Mouse (Mus musculus): Measurements from ENCODE around the gene Thsd1.
A peak's percentile ranks its signal among the peaks of the same experiment; 100 is the strongest.
"Not testable (repeated sequence)": the region's sequence is repeated elsewhere in the genome, so short reads cannot be mapped to it uniquely, and the experiment has no call there.

Gene Thsd1

GRCm38 (mm10) chr8:22265194-22265593 is 38.1 kb downstream of the Thsd1 start:
- no peak for DNase-seq

GRCm38 (mm10) chr8:22266809-22267208 is 39.7 kb downstream of the Thsd1 start:
- DNase-seq: no peak

DNA sequence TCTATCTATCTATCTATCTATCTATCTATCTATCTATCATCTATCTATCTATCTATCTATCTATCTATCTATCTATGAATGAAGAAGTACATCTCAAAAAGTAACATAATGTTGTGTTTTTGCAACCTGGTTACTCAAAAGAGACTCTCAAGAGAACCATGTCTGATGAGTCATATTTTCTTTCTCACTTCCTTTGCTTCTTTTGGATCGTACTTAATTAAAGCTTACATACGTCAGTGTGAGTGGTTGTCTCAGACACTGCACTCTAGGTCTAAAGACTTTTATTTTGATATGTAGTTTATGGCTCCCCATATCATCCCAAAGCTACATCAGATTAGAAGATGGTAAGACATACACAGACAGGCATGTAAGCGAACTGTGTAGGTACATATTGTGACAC is 46.0 kb downstream of the Thsd1 start:
- DNase-seq: no peak

DNA sequence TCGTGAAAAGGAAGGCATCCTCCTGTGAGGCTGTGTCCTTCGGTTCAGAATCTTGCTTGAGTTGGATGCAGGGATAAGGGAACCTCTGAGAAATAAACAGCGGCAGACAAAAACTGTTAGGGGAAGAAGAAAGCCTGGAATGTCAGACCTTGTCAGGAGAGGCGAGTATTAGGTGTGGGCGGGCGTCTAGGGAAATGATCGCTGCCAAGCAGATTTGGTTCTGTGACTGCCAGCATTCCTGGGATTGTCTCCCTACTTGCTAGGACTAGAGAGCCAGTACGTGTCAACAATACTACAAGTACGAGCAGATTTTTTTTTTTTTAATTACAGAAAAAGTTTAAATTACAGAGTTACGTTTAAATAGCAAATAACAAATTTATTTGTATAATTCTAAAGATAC is 47.5 kb downstream of the Thsd1 start:
- no peak for DNase-seq

DNA sequence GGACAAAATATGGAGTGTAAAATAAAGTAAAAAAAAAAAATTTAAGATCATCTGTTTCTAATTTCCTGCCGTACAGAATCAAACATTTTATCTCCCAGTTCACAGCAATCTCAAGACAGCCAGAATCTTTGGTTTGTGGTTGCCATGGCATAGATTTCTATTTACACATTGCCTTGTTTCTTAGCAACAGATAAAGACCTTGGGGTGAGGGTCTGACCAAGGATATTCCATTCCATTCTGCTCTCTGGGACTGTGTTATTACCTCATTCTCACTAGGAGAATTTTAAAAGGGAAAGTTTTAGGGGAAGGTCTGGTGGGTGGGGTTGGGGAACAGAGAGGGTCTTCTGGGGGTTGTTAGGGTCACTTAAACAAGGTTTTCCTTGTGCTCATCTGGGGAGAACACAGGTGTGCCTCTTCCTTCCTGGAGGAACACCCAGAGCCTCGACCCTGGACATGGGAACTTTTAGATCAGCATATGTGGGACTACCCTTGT is 55.9 kb downstream of the Thsd1 start, which contains the start of gene Tpte:
Gene Tpte, plus strand, starts transcription at position 443 of the 493 bp plus-strand sequence.
- DNase-seq: no peak

- DNase-seq: peak; percentile 18
Observed at GRCm38 (mm10) chr8:22302326-22302725, 75.2 kb downstream of the Thsd1 start.

DNA sequence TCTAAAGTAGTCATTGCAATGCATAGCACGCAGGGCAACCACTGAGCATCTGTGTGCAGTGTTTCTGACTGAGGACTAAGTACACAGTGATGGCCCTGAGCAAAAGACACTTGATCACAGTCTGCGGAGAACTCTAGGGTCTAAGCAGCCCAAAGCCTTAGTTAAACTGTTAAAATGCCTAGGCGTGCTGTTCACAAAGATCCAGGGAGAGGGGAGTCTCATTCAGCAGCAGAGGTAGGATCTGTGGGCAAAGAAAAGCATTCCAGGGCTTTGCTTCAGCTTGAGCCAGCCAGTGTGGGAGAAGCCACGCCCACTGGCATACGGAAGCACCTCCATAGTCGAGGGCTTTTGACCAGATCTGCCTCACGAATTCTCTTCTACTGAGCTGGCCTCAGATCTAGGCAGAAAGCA is 75.8 kb downstream of the Thsd1 start:
- DNase-seq: peak; percentile 57

DNA sequence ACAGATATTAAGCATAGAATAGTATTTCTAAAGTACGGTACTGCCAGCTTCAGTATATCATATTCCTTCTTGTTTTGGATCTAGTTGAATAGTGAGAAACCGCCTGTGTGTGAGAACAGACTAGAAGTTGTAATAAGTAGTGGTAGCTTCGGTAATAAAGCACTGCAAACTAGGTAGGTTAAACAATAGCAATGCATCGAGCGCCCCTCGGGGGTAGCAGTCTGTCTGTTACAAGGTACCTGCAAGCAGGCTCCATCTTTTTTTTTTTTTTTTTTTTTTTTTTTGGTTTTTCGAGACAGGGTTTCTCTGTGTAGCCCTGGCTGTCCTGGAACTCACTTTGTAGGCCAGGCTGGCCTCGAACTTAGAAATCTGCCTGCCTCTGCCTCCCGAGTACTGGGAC is 76.9 kb downstream of the Thsd1 start:
- not testable (repeated sequence) for DNase-seq

DNA sequence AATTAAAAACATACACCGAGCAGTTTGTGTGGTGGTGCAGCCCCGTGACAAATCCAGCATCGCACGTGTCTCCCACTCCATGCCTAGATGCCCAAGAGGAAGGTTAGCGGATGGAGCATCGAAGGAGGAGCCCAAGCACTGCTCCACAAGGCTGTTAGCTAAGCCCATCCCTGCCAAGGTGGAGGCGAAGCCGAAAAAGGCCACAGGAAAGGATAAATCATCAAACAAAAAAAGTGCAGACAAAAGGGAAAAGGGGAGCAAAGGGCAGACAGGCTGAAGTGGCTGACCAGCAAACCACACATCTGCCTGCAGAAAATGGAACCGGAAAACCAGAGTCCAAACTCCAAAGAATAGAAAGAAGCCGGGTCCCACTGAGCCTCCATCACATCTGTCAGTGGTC is 79.9 kb downstream of the Thsd1 start:
- peak; percentile 55 for DNase-seq
